Mouse (Mus musculus) forebrain, embryonic 15.5 days (tissue): Measurements from ENCODE around the gene Gpr162. TPM values are rescaled to one million over a fixed set of nuclear protein-coding genes. Genes with fewer than 3 reads are reported as not detected.

Experiments used
- ATAC-seq: fragments of 200-750 bp; cut with Nextera tagmentation; replicated peaks from 2 replicates; pipeline ENCODE4 v1.8.0; 2017; ENCODE audit warnings: mild to moderate bottlenecking, moderate TSS enrichment, moderate library complexity
- H3K27ac ChIP-seq: fragments of 300-500 bp; sonication (generic); replicated peaks from 2 replicates; pipeline ENCODE4 v1.5.1; 2015; ENCODE audit warnings: mild to moderate bottlenecking, inconsistent platforms
- H3K27me3 ChIP-seq: fragments of 300-500 bp; sonication (generic); 2 replicates; pipeline ENCODE4 v1.6.1; 2015; ENCODE audit warnings: inconsistent platforms
- H3K36me3 ChIP-seq: fragments of 300-500 bp; sonication (generic); 2 replicates; pipeline ENCODE4 v1.6.1; 2015; ENCODE audit warnings: mild to moderate bottlenecking, inconsistent platforms
- H3K4me1 ChIP-seq: fragments of 300-500 bp; sonication (generic); 2 replicates; pipeline ENCODE4 v1.6.1; 2015; ENCODE audit warnings: inconsistent platforms
- H3K4me2 ChIP-seq: fragments of 300-500 bp; sonication (generic); replicated peaks from 2 replicates; pipeline ENCODE4 v1.6.1; 2015; ENCODE audit warnings: mild to moderate bottlenecking, inconsistent platforms
- H3K4me3 ChIP-seq: fragments of 300-500 bp; sonication (generic); 2 replicates; pipeline ENCODE4 v1.5.1; 2015; ENCODE audit warnings: mild to moderate bottlenecking, inconsistent platforms
- H3K9ac ChIP-seq: fragments of 300-500 bp; sonication (generic); replicated peaks from 2 replicates; pipeline ENCODE4 v1.6.1; 2015; ENCODE audit warnings: mild to moderate bottlenecking, inconsistent platforms
- H3K9me3 ChIP-seq: fragments of 300-500 bp; sonication (generic); 2 replicates; pipeline ENCODE4 v1.6.1; 2016; ENCODE audit warnings: inconsistent platforms
- WGBS: fragments of 180-500 bp; shearing (Covaris S2); methylation state at CpG from one replicate; pipeline ENCODE4 v1.1.7; 2015; ENCODE audit warnings: mixed read lengths; 5-methylcytosine and 5-hydroxymethylcytosine counted together
- polyA plus RNA-seq: library from polyadenylated mRNA; unstranded; fragments of >200 nt; fragmentation: Nextera tagmentation; extraction: Ambion mirVana; gene quantifications from 2 replicates; pipeline ENCODE4 v1.2.1, GENCODE M21; 2015

The Gpr162 gene
- polyA plus RNA-seq, 1 experiment from 2014 or later, result 25.9 TPM

DNA sequence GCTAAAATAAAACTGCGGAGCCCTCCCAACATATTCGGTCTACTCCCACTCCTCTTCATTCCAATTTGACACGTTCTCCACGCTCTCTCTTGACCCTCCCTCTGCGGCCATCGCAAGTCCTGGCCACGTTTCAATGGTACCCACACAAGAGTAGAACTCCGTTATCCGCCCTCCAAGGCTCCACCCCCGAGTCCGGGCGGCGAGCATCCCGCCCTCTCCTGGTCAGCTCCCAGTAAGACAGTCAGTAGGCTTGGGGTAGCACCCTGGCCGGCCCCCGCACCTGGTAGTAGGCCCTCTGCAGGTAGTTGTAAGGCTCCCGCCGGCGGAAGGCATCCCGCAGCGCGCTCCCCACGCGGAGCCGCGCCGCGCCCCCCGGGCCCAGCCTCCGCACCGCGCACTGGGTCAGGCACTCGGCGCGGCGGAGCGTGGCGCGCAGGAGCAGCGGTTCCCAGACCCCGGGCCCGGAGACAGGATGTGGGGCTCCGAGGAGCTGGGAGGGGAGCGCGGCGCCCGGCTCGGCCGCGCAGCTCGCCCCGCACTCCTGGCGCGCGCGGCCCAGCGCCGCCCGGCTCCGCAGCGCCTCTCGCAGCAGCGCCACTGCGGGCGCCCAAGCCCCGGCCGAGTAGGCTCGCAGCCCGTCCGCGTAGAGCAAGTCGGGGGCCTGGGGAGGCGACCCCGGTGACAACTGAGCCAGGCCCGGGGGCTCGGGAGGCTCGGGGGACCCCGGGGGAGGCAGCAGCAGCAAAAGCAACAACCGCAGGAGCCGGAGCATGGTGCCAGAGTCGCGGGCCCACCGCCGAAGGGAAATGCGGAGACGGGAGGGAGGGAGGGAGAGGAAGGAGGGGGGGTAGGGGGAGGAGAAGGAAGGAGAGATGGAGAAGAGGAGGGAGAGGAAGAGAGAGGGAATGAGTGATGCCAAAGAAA is 6.6 kb downstream of the Gpr162 start, which contains the start of gene P3h3:
TSS of gene P3h3 (minus strand) at position 837 of the 924 bp plus-strand sequence.
- Histone ChIP-seq H3K9me3 (no peaks in the 10 kb centered on the region), H3K9ac (peak within 1 kb of the TSS; percentile 97), H3K4me2 (peak within 1 kb of the TSS; percentile 68), H3K27me3 (no peaks in the 10 kb centered on the region), H3K27ac (peak within 1 kb of the TSS; percentile 99), H3K4me1 (peaks cover 48% of the 10 kb centered on the region), H3K4me3 (peak within 1 kb of the TSS; percentile 82), H3K36me3 (peaks cover 7% of the 10 kb centered on the region; the same call in 1 of the 2 replicates)
- peak; percentile 86 for ATAC-seq
- under 1% methylated on average over 81 of the region's 86 CpGs for WGBS

DNA sequence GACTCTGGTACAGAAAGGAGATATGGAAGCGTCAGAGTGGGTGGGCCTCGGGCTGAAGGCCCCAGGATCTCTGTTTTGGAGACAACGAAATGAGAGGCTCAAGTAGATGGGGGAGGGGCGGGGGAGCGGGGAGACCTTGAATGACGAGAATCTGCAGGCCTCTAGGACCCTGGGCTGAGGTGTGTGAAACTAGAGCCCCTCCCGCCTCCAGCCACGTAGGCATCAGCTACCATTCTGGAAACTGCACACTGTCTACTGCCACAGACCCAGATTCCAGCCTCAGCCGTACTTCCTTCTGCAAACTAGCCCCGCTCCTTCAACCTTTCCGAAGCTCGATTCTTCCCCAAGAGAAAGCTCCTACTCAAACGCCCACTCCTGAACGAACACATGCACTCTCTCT is 7.5 kb downstream of the Gpr162 start:
- Histone ChIP-seq H3K27me3 (no peaks in the 10 kb centered on the region), H3K27ac (peak overlapping the region; percentile 99), H3K4me3 (peak overlapping the region; percentile 82), H3K36me3 (peaks cover 7% of the 10 kb centered on the region; the same call in 1 of the 2 replicates), H3K4me1 (peaks cover 40% of the 10 kb centered on the region), H3K4me2 (peak overlapping the region; percentile 68), H3K9me3 (no peaks in the 10 kb centered on the region), H3K9ac (peak overlapping the region; percentile 97)
- WGBS, result 7% methylated on average over 14 of the region's 14 CpGs
- ATAC-seq, result peak; percentile 64

DNA sequence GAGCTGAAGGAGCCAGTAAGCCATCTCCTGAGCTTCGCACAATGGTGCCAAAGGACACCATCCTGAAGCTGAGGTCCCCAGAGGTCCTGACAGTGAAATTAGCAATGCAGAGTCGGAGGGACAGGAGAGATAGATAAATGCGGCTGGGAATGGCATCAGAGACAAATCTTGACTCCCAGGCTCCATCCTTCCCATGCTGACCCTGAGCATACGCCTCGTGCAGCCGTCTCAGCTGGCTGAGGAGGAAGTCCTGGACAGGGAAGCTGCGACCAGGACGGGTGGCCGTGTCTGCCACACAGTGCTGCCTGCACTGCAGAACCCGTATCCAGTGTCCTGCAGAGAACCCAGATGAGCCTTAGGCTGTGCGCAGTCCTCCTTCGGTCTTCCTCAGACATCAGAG is 9.1 kb downstream of the Gpr162 start:
- no peak for ATAC-seq
- Histone ChIP-seq H3K4me1 (peaks cover 24% of the 10 kb centered on the region), H3K36me3 (peaks cover 14% of the 10 kb centered on the region; the same call in 1 of the 2 replicates), H3K9me3 (no peaks in the 10 kb centered on the region), H3K27ac (no peak overlapping the region), H3K27me3 (no peaks in the 10 kb centered on the region), H3K4me2 (no peak overlapping the region), H3K4me3 (no peak overlapping the region), H3K9ac (no peak overlapping the region)
- 82% methylated on average over 12 of the region's 12 CpGs for WGBS

DNA sequence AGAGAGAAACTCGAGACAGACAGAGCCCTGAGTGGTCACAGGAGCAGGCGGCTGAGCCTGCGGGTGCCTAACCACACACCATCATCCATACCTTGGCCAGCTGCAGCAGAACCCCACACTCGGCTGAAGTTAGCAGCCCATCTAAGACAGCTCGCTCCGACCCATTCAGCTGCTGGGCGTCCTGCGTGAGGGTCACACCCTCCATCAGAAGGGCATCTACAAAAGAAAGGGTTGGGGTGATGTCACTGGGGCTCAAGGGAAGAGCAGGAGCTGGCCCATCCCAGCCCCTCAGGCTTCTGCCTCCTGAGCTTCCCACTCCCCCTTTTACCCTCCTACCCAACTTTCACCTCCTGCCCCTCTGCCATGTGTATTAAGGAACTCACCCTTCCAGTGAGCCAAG is 13.2 kb downstream of the Gpr162 start:
- Histone ChIP-seq H3K4me1 (peaks cover 3% of the 10 kb centered on the region; the same call in 1 of the 2 replicates), H3K27ac (no peak overlapping the region), H3K9ac (no peak overlapping the region), H3K4me3 (no peak overlapping the region), H3K27me3 (no peaks in the 10 kb centered on the region), H3K4me2 (no peak overlapping the region), H3K36me3 (peaks cover 14% of the 10 kb centered on the region; the same call in 1 of the 2 replicates), H3K9me3 (no peaks in the 10 kb centered on the region)
- ATAC-seq, result no peak
- 65% methylated on average over 8 of the region's 8 CpGs for WGBS

DNA sequence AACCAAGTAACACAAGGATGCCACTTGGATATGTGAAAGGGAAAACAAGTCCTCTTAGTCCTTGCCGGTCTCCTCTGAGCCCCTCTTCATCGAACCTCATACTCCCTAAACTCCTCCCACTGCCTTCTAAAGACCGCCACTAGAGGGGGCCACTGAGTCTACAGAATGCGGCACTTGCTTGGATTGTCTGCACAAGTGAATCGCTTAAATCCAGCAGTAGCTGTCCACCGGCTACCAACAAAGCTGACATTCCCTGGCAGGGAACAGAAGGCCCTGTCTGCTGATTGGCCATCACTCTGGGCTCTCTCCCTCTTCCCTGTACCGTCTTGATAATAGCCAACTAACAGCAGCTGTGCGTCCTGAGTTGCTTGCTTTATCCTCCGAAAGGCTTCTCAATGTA is 16.5 kb downstream of the Gpr162 start:
- Histone ChIP-seq H3K27ac (peak overlapping the region; percentile 12), H3K4me1 (peaks cover 3% of the 10 kb centered on the region; the same call in 1 of the 2 replicates), H3K9me3 (no peaks in the 10 kb centered on the region), H3K4me3 (no peak overlapping the region), H3K27me3 (no peaks in the 10 kb centered on the region), H3K4me2 (no peak overlapping the region), H3K9ac (no peak overlapping the region), H3K36me3 (peaks cover 20% of the 10 kb centered on the region; the same call in 1 of the 2 replicates)
- peak; percentile 87 for ATAC-seq
- WGBS, result 2% methylated on average over 9 of the region's 9 CpGs

DNA sequence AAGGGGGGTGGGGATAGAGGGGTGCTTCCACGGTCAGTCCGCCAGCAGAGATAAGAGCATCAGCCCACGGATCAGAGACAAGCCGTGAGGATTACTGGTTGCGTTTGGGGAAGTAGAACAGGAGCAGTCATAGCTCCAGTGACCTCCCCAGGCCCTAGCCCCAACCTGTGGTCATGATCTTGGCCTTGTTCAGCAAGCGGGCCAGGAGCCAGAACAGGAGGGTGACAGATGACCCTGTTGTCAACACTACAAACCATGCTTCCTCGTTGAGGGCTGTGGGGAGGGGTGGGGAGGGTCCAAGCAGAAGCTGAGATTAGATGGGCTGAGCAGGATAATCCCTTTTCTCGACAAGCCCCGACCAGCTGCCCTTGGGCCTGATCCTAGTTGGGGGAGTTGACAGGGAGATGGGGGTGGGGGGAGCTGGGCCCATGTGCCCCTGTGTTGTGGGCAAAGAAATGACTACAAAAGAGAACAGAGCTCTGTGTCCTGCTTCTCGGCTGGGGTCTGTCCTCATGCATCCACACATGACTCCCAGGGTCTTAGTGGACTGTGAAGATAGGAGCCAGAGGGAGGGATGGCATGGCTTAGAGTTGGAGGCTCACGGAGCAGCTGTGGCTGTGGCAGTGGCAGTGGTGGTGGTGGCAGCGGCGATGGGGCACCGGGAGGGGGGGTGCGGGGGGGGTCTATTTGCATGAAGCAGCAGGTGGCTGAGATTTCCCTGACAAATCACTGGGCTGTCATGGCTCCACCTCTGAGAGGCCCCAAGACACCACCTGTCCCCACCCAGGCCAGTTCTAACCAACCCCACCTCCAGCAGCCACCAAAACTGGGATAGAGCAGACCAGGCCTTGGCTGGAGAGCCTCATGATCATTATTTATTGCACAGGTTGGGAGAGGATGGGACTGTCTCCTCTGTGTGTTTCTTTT is 23.3 kb downstream of the Gpr162 start, which contains the start of gene Gnb3:
TSS of gene Gnb3 (minus strand) at position 35 of the 927 bp plus-strand sequence.
- peaks cover 10% of the 10 kb centered on the region; the same call in 1 of the 2 replicates for H3K36me3 ChIP-seq
- no peak within 1 kb of the TSS for H3K4me2 ChIP-seq
- H3K27ac ChIP-seq, result no peak within 1 kb of the TSS
- WGBS, result 28% methylated on average over 15 of the region's 15 CpGs
- peaks cover 6% of the 10 kb centered on the region; the same call in 1 of the 2 replicates for H3K4me1 ChIP-seq
- no peaks in the 10 kb centered on the region for H3K9me3 ChIP-seq
- H3K27me3 ChIP-seq, result no peaks in the 10 kb centered on the region
- no peak for ATAC-seq
- H3K4me3 ChIP-seq, result no peak within 1 kb of the TSS
- H3K9ac ChIP-seq, result 0 out of 2 replicates have a peak within 1 kb of the TSS, but pooled peaks have one; percentile 10

DNA sequence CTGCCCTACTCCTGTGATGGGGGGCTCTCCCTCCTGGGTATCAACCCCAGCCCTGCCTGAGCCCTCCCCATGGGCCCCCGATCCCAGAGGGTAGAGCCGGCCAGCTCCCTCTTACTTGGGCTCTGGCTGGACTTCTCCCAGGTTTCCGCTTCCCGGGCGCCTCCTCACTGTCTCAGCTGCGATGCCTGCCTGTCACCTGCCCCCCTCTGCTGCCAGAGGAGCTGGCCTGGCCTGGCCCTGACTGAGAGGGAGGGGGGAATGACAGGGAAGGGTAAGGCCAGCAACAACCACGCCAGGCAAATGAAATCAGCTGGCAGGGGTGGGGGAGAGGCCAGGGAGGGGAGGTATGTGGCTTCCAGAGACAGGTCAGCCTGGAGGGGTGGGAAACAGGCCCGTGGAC is 24.0 kb downstream of the Gpr162 start:
- H3K9ac ChIP-seq, result 0 out of 2 replicates have a peak overlapping the region, but pooled peaks have one; percentile 10
- 19% methylated on average over 8 of the region's 8 CpGs for WGBS
- peaks cover 6% of the 10 kb centered on the region; the same call in 1 of the 2 replicates for H3K4me1 ChIP-seq
- H3K27me3 ChIP-seq, result no peaks in the 10 kb centered on the region
- H3K4me2 ChIP-seq, result no peak overlapping the region
- no peaks in the 10 kb centered on the region for H3K9me3 ChIP-seq
- H3K27ac ChIP-seq, result no peak overlapping the region
- peaks cover 9% of the 10 kb centered on the region; the same call in 1 of the 2 replicates for H3K36me3 ChIP-seq
- ATAC-seq, result no peak
- H3K4me3 ChIP-seq, result no peak overlapping the region

DNA sequence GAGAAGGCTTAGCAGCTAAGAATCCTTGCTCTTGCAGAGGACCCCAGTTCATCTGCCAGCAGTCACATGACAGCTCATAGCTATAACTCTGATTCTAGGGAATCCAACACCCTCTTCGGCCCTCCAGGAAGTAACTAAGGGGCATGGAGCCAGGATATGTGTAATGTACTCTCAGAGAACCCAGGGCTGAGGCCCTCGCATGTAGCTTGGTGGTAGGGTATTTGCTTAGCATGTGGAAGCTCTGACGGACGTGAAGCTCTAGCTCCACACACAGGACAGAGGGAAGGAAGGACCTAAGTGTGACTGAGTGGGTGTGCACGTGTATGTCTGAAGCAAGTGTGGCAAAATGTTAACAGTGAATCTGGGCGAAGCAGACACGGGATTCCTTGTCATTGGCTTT is 27.4 kb downstream of the Gpr162 start:
- Histone ChIP-seq H3K27ac (no peak overlapping the region), H3K9ac (no peak overlapping the region), H3K36me3 (peaks cover 6% of the 10 kb centered on the region; the same call in 1 of the 2 replicates), H3K4me2 (no peak overlapping the region), H3K4me1 (peaks cover 18% of the 10 kb centered on the region; the same call in 1 of the 2 replicates), H3K27me3 (no peaks in the 10 kb centered on the region), H3K4me3 (no peak overlapping the region), H3K9me3 (no peaks in the 10 kb centered on the region)
- 79% methylated on average over 7 of the region's 7 CpGs for WGBS
- no peak for ATAC-seq

DNA sequence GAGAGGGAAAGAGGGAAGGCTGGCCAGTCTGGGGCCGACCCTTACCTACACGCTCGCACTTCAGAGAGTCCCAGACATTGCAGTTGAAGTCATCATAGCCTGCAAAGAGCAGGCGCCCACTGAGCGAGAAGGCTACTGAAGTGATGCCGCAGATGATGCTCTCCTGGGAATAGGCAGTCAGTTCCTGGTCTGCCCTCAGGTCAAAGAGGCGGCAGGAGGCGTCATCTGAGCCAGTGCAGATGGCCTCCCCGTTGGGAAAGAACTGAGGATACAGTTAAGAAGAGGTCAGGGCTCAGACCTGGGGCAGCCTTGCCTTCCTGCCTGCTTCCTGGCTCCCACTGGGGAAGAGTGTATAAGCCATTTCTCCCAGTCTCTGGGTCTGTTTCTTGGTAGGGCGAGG is 28.3 kb downstream of the Gpr162 start:
- Histone ChIP-seq H3K4me3 (no peak overlapping the region), H3K4me1 (peaks cover 27% of the 10 kb centered on the region), H3K9ac (no peak overlapping the region), H3K27ac (no peak overlapping the region), H3K9me3 (no peaks in the 10 kb centered on the region), H3K27me3 (no peaks in the 10 kb centered on the region), H3K36me3 (peaks cover 6% of the 10 kb centered on the region; the same call in 1 of the 2 replicates), H3K4me2 (no peak overlapping the region)
- ATAC-seq, result no peak
- 69% methylated on average over 10 of the region's 10 CpGs for WGBS

DNA sequence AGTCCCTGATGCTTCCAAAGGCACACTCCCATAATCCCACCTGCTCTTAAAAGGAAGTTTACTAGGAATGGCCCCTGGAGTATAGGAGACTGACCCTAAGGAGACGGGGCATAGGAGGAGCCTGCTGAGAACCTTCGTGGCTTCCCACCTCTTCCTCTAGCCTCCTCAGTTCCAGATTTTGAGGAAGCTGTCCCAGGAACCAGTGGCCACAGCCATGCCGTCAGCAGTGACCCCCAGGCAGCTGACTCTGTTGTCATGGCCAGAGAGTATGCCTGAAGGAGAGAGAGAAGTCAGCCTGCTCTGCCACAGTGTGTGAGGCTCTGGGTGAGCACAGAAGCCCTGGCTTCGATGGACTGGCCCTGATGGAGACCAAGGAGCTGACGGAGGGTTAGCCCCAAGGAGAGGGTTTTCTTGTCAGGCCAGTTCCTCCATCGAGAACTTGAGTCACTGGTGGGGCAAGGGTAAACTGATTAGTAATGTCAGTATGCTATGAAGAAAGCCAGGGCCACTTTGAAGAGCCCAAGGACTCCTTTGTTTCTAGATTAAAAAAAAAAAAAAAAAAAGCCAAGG is 29.2 kb downstream of the Gpr162 start:
- Histone ChIP-seq H3K9ac (no peak overlapping the region), H3K4me3 (no peak overlapping the region), H3K4me2 (no peak overlapping the region), H3K27ac (no peak overlapping the region), H3K4me1 (peaks cover 27% of the 10 kb centered on the region), H3K9me3 (no peaks in the 10 kb centered on the region), H3K36me3 (peaks cover 6% of the 10 kb centered on the region; the same call in 1 of the 2 replicates), H3K27me3 (no peaks in the 10 kb centered on the region)
- 86% methylated on average over 6 of the region's 6 CpGs for WGBS
- no peak for ATAC-seq

DNA sequence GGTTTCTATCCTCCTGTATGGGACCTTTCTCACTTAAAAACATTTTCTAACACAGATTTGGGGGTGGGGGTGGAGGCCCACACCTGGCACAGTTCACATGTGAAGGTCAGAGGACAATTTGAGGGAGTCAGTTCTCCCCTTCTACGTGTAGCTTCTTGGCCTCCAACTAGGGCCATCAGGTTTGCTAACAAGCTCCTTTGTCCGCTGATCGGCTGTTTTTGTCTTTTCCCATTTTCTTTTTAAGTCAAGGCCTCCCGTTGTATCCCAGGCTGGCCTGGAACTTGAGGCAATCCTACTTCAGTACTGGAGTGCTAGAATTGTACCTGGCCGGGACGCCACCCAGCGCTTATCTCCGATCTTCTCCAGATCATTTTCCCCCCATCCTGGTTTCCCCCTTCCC is 32.1 kb downstream of the Gpr162 start:
- Histone ChIP-seq H3K4me1 (peaks cover 37% of the 10 kb centered on the region), H3K9me3 (no peaks in the 10 kb centered on the region), H3K27me3 (no peaks in the 10 kb centered on the region), H3K4me3 (no peak overlapping the region; the same call in 1 of the 2 replicates), H3K9ac (no peak overlapping the region), H3K36me3 (peaks cover 6% of the 10 kb centered on the region; the same call in 1 of the 2 replicates), H3K4me2 (no peak overlapping the region; the same call in 1 of the 2 replicates), H3K27ac (no peak overlapping the region)
- no peak for ATAC-seq
- WGBS, result 87% methylated on average over 8 of the region's 8 CpGs
